Mouse (Mus musculus) large intestine, adult 2 months (tissue): ENCODE data around the gene Col5a3. TPM values are rescaled to one million over a fixed set of nuclear protein-coding genes. Genes with fewer than 3 reads are reported as not detected.
"Not testable (repeated sequence)": the region's sequence is repeated elsewhere in the genome, so short reads cannot be mapped to it uniquely, and the experiment has no call there.

Source experiments
- DNase-seq: peaks from one replicate; pipeline ENCODE4 v3.0.0-alpha.2; 2012; ENCODE audit warnings: low read depth, low spot score
- WGBS: fragments of 180-500 bp; shearing (Covaris S2); methylation state at CpG from one replicate; pipeline ENCODE4 v1.1.7; 2018; 5-methylcytosine and 5-hydroxymethylcytosine counted together
- polyA plus RNA-seq: library from polyadenylated mRNA; depleted of rRNA; stranded (reverse); fragments of >200 nt; gene quantifications from 2 replicates; pipeline ENCODE4 v1.2.3, GENCODE M21; 2012; rRNA removed

The Col5a3 gene
- polyA plus RNA-seq: 3.9 and 4.5 TPM in 2 replicates

GRCm38 (mm10) chr9:20814521-20815272 lies at the start of gene Col5a3:
Gene Col5a3 (minus strand): TSS chr9:20815067.
- DNase-seq: no peak

DNA sequence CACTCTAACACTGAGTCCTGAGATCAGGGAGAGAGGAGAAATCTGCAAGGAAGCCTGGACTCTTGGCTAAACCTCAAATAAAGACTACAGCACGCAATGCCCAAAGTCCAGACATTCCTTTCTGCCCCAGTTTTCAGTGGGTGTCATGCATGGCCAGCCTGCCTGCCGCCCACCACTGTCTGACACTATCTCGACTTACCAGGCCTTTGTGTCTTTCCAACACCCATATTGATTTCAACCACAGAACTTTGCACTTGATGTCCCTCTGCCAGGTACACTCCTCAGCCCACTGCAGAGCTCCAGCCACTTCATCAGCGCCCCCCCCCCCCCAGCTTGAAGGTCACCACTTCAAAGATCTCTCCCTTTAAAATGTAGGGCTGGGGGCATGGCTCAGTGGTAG lies 47.4 kb upstream of the Col5a3 start:
- DNase-seq: no peak
- WGBS: 54% methylated on average over 4 of the region's 4 CpGs

More at GRCm38 (mm10) chr9:20814521-20815272, at the start of gene Col5a3:
- 7% methylated on average over 29 of the region's 29 CpGs for WGBS

GRCm38 (mm10) chr9:20861821-20862220 lies 47.0 kb upstream of the Col5a3 start:
- WGBS: 10% methylated on average over 4 of the region's 4 CpGs
- no peak for DNase-seq

- WGBS: 45% methylated on average over 6 of the region's 6 CpGs
Measured at GRCm38 (mm10) chr9:20859926-20860325, 45.1 kb upstream of the Col5a3 start.

DNA sequence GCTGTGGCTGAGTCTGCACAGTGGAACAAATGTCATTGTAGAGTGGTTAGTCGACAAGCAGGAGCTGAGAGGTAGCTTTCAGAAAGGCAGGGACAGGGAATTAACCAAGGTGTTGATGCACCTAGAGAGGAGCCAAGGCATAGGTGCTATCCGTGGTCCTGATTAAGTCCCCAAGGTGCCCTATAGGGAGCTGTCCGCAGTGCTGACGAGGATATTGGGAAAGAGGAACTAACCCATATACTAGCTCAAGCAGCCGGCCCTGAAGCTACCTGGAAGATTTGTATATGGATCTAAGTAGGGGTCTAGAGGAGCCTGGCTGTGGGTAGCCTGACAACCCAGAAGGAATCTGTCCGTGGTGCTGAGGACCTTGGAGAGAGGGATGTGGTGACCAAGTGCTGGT lies 42.3 kb upstream of the Col5a3 start:
- 6% methylated on average over 6 of the region's 6 CpGs for WGBS
- DNase-seq: peak; percentile 27

More at GRCm38 (mm10) chr9:20859926-20860325, 45.1 kb upstream of the Col5a3 start:
- no peak for DNase-seq

- DNase-seq: no peak
- 86% methylated on average over 2 of the region's 2 CpGs for WGBS
Measured at GRCm38 (mm10) chr9:20850179-20850578, 35.3 kb upstream of the Col5a3 start.

DNA sequence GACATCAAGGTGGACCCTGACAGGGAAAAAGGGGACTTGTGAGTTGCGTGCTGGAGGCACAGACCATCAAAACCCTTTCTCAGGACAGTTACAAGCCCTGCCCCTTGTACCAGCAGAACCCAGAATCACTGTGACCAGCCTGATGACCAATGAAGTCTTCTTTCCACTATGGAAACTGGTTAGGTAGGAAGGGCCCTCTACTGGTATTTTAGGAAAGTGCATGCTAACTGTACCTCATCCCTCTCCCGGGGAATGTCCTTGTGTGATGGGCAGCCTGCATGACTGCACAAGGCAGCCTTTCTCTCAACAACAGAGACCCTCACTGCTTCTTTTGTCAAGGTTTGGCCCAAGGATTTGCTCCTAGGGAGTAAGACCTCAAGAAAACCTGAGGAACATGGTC lies 27.8 kb upstream of the Col5a3 start:
- 36% methylated on average over 2 of the region's 2 CpGs for WGBS
- DNase-seq: no peak

GRCm38 (mm10) chr9:20842211-20842610 lies 27.3 kb upstream of the Col5a3 start:
- 34% methylated on average over 4 of the region's 4 CpGs for WGBS
- no peak for DNase-seq

DNA sequence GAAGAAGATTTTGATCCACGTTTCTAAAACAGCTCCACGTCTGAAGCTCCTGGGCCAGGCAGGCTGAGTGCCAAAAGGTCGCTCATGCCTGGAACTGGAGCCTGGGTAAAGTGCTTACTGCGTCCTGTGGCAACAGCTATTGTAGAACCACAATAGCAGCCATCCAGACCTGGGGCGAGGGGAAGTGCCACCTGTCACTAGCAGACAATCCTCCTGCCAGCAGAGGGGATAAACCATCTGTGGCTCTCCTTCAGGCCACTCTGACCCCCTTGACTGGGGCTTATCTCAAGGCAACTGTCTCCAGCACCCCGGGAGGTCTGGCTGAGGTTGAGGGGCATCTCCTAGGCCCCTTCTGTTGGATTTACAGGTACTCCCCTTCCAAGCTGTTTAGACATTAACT lies 24.1 kb upstream of the Col5a3 start:
- 47% methylated on average over 6 of the region's 6 CpGs for WGBS

GRCm38 (mm10) chr9:20837184-20837947 lies 22.5 kb upstream of the Col5a3 start:
- 70% methylated on average over 9 of the region's 9 CpGs for WGBS
- DNase-seq: no peak

More for the DNA sequence above, 24.1 kb upstream of the Col5a3 start:
- DNase-seq: no peak

DNA sequence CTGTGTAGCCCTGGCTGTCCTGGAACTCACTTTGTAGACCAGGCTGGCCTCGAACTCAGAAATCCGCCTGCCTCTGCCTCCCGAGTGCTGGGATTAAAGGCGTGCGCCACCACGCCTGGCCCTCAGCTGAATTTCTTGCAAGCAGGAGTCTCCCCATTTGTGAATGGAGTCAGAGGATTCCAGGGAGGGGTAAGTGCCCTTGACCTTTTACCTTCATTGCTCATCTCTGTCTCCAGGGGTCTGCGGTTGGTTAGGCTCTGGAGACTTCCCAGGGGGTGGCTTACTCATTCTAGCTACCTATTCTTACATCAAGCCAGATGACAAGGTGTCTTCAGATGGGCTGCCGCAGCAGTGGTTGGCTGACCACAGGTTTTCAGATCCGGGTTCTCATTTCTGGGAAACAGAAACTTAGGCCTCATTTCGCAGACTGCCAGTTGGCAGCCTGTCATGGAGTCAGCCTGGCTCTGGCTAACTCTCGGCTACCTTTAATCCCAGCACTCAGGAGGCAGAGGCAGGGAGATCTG lies 20.6 kb upstream of the Col5a3 start:
- 76% methylated on average over 11 of the region's 11 CpGs for WGBS
- DNase-seq: not testable (repeated sequence)

DNA sequence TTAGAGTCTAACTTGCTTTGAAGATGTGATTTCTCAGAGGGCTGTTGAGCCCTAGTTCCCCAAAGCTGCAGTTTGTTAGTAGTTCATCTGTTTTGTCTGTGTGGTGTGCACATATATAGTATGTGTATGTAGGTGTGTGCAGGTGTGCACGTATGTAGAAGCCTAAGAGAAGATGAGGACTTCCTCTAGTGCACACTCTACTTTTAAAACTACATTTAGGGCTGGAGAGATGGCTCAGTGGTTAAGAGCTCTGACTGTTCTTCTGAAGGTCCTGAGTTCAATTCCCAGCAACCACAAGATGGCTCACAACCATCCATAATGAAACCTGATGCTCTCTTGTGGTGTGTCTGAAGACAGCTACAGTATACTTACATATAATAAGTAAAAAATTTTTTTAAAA lies 20.0 kb upstream of the Col5a3 start:
- DNase-seq: no peak
- 67% methylated on average over 1 of the region's 1 CpGs for WGBS

DNA sequence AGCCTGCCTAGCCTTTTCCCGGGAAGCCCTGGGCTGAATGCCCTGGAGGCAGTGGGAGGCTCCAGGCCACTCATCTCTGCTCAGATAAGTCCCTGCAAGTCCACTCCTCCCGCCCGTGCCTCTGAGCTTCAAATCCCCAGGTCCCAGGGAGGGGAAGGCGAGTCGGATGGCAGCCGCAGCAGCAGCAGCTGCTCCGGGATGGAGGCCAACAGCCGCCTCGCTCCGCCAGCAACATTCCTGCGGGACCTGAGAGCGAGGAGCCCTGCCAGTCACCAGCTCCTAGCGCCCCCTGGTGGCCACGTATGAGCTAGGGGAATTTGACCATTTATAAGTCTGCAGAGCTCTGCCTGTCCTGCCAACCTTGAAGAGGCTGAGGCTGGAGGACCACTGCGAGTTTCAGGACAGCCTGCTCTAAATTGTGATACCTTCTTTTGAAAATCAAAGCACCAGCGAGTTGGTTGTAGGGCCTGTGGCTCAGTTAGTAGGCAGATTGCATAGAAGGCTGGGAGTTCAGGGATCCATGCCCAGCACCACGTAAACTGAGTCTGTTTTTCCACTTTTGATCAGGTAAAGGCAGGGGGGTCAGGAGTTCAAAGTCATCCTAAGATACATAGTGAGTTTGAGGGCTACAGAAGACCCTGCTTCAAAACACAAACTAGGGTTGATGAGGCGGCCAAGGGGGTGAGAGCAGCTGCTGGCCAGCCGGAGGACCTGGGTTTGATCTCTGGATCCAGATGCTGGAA lies 16.2 kb upstream of the Col5a3 start:
- DNase-seq: peak; percentile 52
- 16% methylated on average over 19 of the region's 19 CpGs for WGBS

GRCm38 (mm10) chr9:20828127-20828526 lies 13.3 kb upstream of the Col5a3 start:
- WGBS: 84% methylated on average over 1 of the region's 1 CpGs

DNA sequence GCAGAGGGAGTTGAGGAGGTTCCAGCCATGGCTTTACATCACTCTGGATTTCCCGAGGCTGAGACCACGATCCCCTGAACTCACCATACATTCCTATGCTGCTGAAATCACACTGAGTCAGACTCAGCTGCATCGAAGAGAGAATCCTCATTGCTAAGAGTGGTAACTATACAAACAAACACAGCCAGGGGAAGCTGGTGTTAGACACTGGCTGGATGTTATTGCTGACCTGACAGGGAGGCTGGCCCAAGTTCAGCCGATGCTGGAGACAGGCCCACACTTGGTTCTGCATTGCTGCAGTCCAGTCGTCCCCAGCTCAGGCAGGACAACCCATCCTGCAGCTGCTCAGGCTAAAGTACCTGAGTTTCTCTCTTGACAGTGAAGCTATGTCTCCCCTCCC lies 10.9 kb upstream of the Col5a3 start:
- no peak for DNase-seq
- WGBS: 44% methylated on average over 5 of the region's 5 CpGs

More at GRCm38 (mm10) chr9:20828127-20828526, 13.3 kb upstream of the Col5a3 start:
- no peak for DNase-seq

GRCm38 (mm10) chr9:20822821-20823220 lies 8.0 kb upstream of the Col5a3 start:
- 75% methylated on average over 3 of the region's 3 CpGs for WGBS
- no peak for DNase-seq

GRCm38 (mm10) chr9:20820001-20820400 lies 5.1 kb upstream of the Col5a3 start:
- 65% methylated on average over 5 of the region's 5 CpGs for WGBS
- DNase-seq: no peak

GRCm38 (mm10) chr9:20818236-20818635 lies 3.4 kb upstream of the Col5a3 start, which contains the start of gene Rdh8:
Gene Rdh8 (plus strand): TSS chr9:20818503.
- DNase-seq: no peak
- 68% methylated on average over 6 of the region's 6 CpGs for WGBS

- WGBS: 8% methylated on average over 19 of the region's 19 CpGs
- DNase-seq: no peak
Measured at GRCm38 (mm10) chr9:20812537-20813271, 2.2 kb downstream of the Col5a3 start.
